8 mouse cellular contexts compared by ENCODE assay signal in genomic region chr16:33379944-33380881, GRCm38 (mm10). TPM values are rescaled to one million over a fixed set of nuclear protein-coding genes. Genes with fewer than 3 reads are reported as not detected.
DNase-seq lines count a peak whose midpoint lies in the region; ATAC-seq and TF ChIP-seq lines count a peak whose summit lies in the region.
"Not testable (repeated sequence)": the region's sequence is repeated elsewhere in the genome, so short reads cannot be mapped to it uniquely, and the experiment has no call there.

Gene Zfp148 (plus strand): TSS chr16:33380836.

- peak within 1 kb of the TSS; percentile 96 for H3K27ac ChIP-seq in forebrain, embryonic 12.5 days
- peak within 1 kb of the TSS; percentile 96 for H3K27ac ChIP-seq in heart, postnatal 0 days (ENCODE audit: low read depth)
- H3K27ac ChIP-seq in liver, postnatal 0 days (ENCODE audit: low read depth) = peak within 1 kb of the TSS; percentile 95
- peak within 1 kb of the TSS; percentile 95 for H3K27ac ChIP-seq in neural tube, embryonic 14.5 days (ENCODE audit: low read depth, low read length)

- TF ChIP-seq CTCF in E14TG2a.4 (conservative IDR thresholded peaks at IDR 0.05; ENCODE audit: low read length) = not testable (repeated sequence)
- TF ChIP-seq CTCF in heart, postnatal 0 days (IDR thresholded peaks at IDR 0.05; ENCODE audit: low read depth) = peak; percentile 5; the same call in 1 of the 2 replicates
- peak; percentile 19; the same call in 1 of the 2 replicates for TF ChIP-seq CTCF in liver, postnatal 0 days (IDR thresholded peaks at IDR 0.05; ENCODE audit: low read depth)

- peak within 1 kb of the TSS; percentile 90 for H3K4me3 ChIP-seq in E14TG2a.4 (replicated peaks; ENCODE audit: low read length)
- peak within 1 kb of the TSS; percentile 92 for H3K4me3 ChIP-seq in forebrain, embryonic 12.5 days (replicated peaks)
- peak within 1 kb of the TSS; percentile 91 for H3K4me3 ChIP-seq in heart, postnatal 0 days (ENCODE audit: low read depth, low read length)
- peak within 1 kb of the TSS; percentile 89 for H3K4me3 ChIP-seq in liver, postnatal 0 days (ENCODE audit: low read depth, low read length)
- H3K4me3 ChIP-seq in neural tube, embryonic 14.5 days (ENCODE audit: low read depth, low read length) = peak within 1 kb of the TSS; percentile 90

- H3K36me3 ChIP-seq in E14TG2a.4 (ENCODE audit: insufficient read depth, low read length) = peaks cover 17% of the 10 kb centered on the region
- H3K36me3 ChIP-seq in forebrain, embryonic 12.5 days (replicated peaks); heart, postnatal 0 days (replicated peaks; ENCODE audit: control insufficient read depth, insufficient read depth, low read length); liver, postnatal 0 days (replicated peaks; ENCODE audit: insufficient read depth, low read length); neural tube, embryonic 14.5 days (ENCODE audit: control insufficient read depth, insufficient read depth, low read length): not testable (repeated sequence)

- 1% methylated on average over 50 of the region's 50 CpGs for WGBS in forebrain, embryonic 12.5 days
- WGBS in heart, postnatal 0 days = 4% methylated on average over 45 of the region's 50 CpGs
- WGBS in liver, postnatal 0 days (ENCODE audit: insufficient replicate concordance) = 2% methylated on average over 50 of the region's 50 CpGs
- WGBS in neural tube, embryonic 14.5 days = 3% methylated on average over 48 of the region's 50 CpGs

- not testable (repeated sequence) for TF ChIP-seq EP300 in heart, postnatal 0 days (IDR thresholded peaks at IDR 0.05; ENCODE audit: low read depth); liver, postnatal 0 days (IDR thresholded peaks at IDR 0.05; ENCODE audit: low read depth)

- peaks cover 50% of the 10 kb centered on the region for H3K4me1 ChIP-seq in E14TG2a.4 (replicated peaks; ENCODE audit: low read depth, low read length)
- peaks cover 26% of the 10 kb centered on the region for H3K4me1 ChIP-seq in forebrain, embryonic 12.5 days
- H3K4me1 ChIP-seq in heart, postnatal 0 days (ENCODE audit: control insufficient read depth, insufficient read depth) = peaks cover 14% of the 10 kb centered on the region
- H3K4me1 ChIP-seq in liver, postnatal 0 days (ENCODE audit: insufficient read depth) = not testable (repeated sequence)
- H3K4me1 ChIP-seq in neural tube, embryonic 14.5 days (ENCODE audit: control insufficient read depth, insufficient read depth, low read length) = peaks cover 19% of the 10 kb centered on the region

- ATAC-seq in forebrain, embryonic 12.5 days (ENCODE audit: low FRiP score) = peak; percentile 91
- peak; percentile 86 for ATAC-seq in heart, postnatal 0 days (ENCODE audit: insufficient read depth, low read depth)
- ATAC-seq in liver, postnatal 0 days = peak; percentile 91
- ATAC-seq in neural tube, embryonic 14.5 days (ENCODE audit: low read depth) = peak; percentile 91

- not testable (repeated sequence) for H3K27me3 ChIP-seq in E14TG2a.4 (ENCODE audit: insufficient read depth, low read length); forebrain, embryonic 12.5 days; heart, postnatal 0 days (ENCODE audit: control insufficient read depth, insufficient read depth, low read length); liver, postnatal 0 days (ENCODE audit: insufficient read depth, low read length); neural tube, embryonic 14.5 days (ENCODE audit: control insufficient read depth, insufficient read depth, low read length)

- peak within 1 kb of the TSS; percentile 99 for H3K9ac ChIP-seq in forebrain, embryonic 12.5 days
- H3K9ac ChIP-seq in heart, postnatal 0 days (replicated peaks; ENCODE audit: low read depth, low read length) = peak within 1 kb of the TSS; percentile 95
- peak within 1 kb of the TSS; percentile 95 for H3K9ac ChIP-seq in liver, postnatal 0 days (replicated peaks)
- peak within 1 kb of the TSS; percentile 86 for H3K9ac ChIP-seq in neural tube, embryonic 14.5 days (replicated peaks; ENCODE audit: low read depth, low read length)

- H3K4me2 ChIP-seq in forebrain, embryonic 12.5 days = peak within 1 kb of the TSS; percentile 91
- peak within 1 kb of the TSS; percentile 75 for H3K4me2 ChIP-seq in heart, postnatal 0 days (ENCODE audit: low read depth, low read length)
- H3K4me2 ChIP-seq in liver, postnatal 0 days (ENCODE audit: low read depth, low read length) = peak within 1 kb of the TSS; percentile 93
- peak within 1 kb of the TSS; percentile 79 for H3K4me2 ChIP-seq in neural tube, embryonic 14.5 days (ENCODE audit: low read depth, low read length)

- peak; percentile 84 for DNase-seq in c-Kit-positive CD71-positive TER-119-positive erythroid progenitor cells, embryonic 14.5 days (ENCODE audit: low spot score)
- DNase-seq in heart, postnatal 0 days (ENCODE audit: low spot score) = peak; percentile 85
- DNase-seq in kidney, postnatal 4 days = peak; percentile 95 to 97
- DNase-seq in liver, postnatal 0 days = peak; percentile 92
- DNase-seq in testis, postnatal 10 days (ENCODE audit: low spot score) = peak; percentile 96

- H3K9me3 ChIP-seq in E14TG2a.4 (ENCODE audit: low read length); forebrain, embryonic 12.5 days; heart, postnatal 0 days (replicated peaks; ENCODE audit: control insufficient read depth, low read length); liver, postnatal 0 days (ENCODE audit: low read length); neural tube, embryonic 14.5 days (ENCODE audit: control insufficient read depth, low read length): not testable (repeated sequence)

RNA-seq across cellular contexts. Expression of gene Zfp148, which starts in this region (rescaled TPM):
- polyA plus RNA-seq in forebrain, embryonic 12.5 days (2016; fragmentation: Nextera tagmentation; extraction: Ambion mirVana) = 71.1 and 71.2 TPM in 2 replicates
- 20.7 and 21.8 TPM in 2 replicates for total RNA-seq in heart, postnatal 0 days (2014; rRNA removed; ENCODE audit: low replicate concordance)
- 30.0 and 30.3 TPM in 2 replicates for polyA plus RNA-seq in heart, postnatal 0 days (2015; fragmentation: Nextera tagmentation; extraction: Ambion mirVana)
- polyA plus RNA-seq in liver, postnatal 0 days (2015; fragmentation: Nextera tagmentation; extraction: Ambion mirVana) = 11.7 and 13.2 TPM in 2 replicates
- polyA plus RNA-seq in neural tube, embryonic 14.5 days (2014; fragmentation: Nextera tagmentation; extraction: Ambion mirVana) = 46.1 and 49.1 TPM in 2 replicates

Comparison
In these comparisons a context has a peak if more than half of its experiments do, and no peak if none do; other contexts are left out.
1. Peak in every context shown above with its lines: DNase-seq, ATAC-seq, H3K4me3 ChIP-seq and H3K27ac ChIP-seq.